Mouse (Mus musculus) small intestine, adult 2 months (tissue): ENCODE results near the gene Fyco1. TPM values are rescaled to one million over a fixed set of nuclear protein-coding genes. Genes with fewer than 3 reads are reported as not detected.
"Not testable (repeated sequence)": the region's sequence is repeated elsewhere in the genome, so short reads cannot be mapped to it uniquely, and the experiment has no call there.

Experiments
- H3K27ac ChIP-seq: fragments of 200-500 bp; 2 replicates; pipeline ENCODE4 v1.5.1; 2012; ENCODE audit warnings: low read depth, low read length, control low read depth, inconsistent platforms; ENCODE audit not compliant: insufficient read depth
- H3K27me3 ChIP-seq: fragments of 200-500 bp; 2 replicates; pipeline ENCODE4 v1.6.1; 2012; ENCODE audit warnings: mild to moderate bottlenecking, moderate library complexity, low read length, inconsistent platforms; ENCODE audit not compliant: control insufficient read depth, insufficient read depth
- H3K36me3 ChIP-seq: fragments of 200-500 bp; 2 replicates; pipeline ENCODE4 v1.6.1; 2012; ENCODE audit warnings: mild to moderate bottlenecking, low read length, control low read depth, inconsistent platforms; ENCODE audit not compliant: control insufficient read depth, insufficient read depth
- H3K4me1 ChIP-seq: fragments of 200-500 bp; 2 replicates; pipeline ENCODE4 v1.6.1; 2012; ENCODE audit warnings: low read length, inconsistent platforms, mixed read lengths; ENCODE audit not compliant: control insufficient read depth, insufficient read depth, insufficient read length
- H3K4me3 ChIP-seq: fragments of 200-500 bp; 2 replicates; pipeline ENCODE4 v1.5.1; 2012; ENCODE audit warnings: low read depth, mild to moderate bottlenecking, control low read depth, inconsistent platforms, low read length, moderate library complexity
- CTCF ChIP-seq: fragments of 200-500 bp; IDR thresholded peaks from 2 replicates; pipeline ENCODE4 v1.5.1; 2012; ENCODE audit warnings: low read depth, mild to moderate bottlenecking, control low read depth, inconsistent platforms, low read length, moderate library complexity, mixed read lengths; ENCODE audit not compliant: insufficient replicate concordance, insufficient read length; ENCODE audit errors: extremely low read depth
- POLR2A ChIP-seq: fragments of 200-500 bp; IDR thresholded peaks from 2 replicates; pipeline ENCODE4 v1.6.1; 2012; ENCODE audit warnings: low read depth, mild to moderate bottlenecking, control low read depth, inconsistent platforms, low read length, moderate library complexity
- WGBS: fragments of 180-500 bp; shearing (Covaris S2); methylation state at CpG from one replicate; pipeline ENCODE4 v1.1.7; 2018; 5-methylcytosine and 5-hydroxymethylcytosine counted together
- polyA plus RNA-seq: library from polyadenylated mRNA; depleted of rRNA; stranded (reverse); fragments of >200 nt; gene quantifications from 2 replicates; pipeline ENCODE4 v1.2.3, GENCODE M21; 2012; rRNA removed

Fyco1 gene
- polyA plus RNA-seq, 1 experiment: 4.9 TPM

DNA sequence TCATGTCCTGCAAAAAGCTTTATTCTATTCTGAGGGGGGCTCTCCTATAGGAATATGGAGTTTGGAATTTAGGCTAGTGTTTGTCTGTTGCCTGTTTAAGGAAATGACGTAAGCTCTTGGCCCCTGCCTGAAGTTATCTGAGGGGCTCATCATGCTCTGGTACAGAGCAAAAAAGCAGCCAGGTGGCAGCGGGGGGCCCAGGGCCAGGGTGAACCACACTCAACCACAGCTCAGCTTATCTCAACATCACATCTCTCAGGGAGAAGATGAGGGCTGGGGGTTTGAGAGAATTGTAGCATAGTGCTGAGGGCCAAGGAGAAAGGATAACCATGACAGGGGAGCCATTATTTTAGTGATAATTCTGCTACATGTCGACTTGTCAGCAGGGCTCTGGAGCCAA, 94.9 kb downstream of the Fyco1 start:
- Histone ChIP-seq H3K4me1 (no peaks in the 10 kb centered on the region; the same call in 1 of the 2 replicates), H3K27ac (no peak overlapping the region), H3K36me3 (no peaks in the 10 kb centered on the region), H3K27me3 (no peaks in the 10 kb centered on the region), H3K4me3 (no peak overlapping the region)
- WGBS: 75% methylated on average over 3 of the region's 3 CpGs
- TF ChIP-seq POLR2A (no peak), CTCF (no peak)

DNA sequence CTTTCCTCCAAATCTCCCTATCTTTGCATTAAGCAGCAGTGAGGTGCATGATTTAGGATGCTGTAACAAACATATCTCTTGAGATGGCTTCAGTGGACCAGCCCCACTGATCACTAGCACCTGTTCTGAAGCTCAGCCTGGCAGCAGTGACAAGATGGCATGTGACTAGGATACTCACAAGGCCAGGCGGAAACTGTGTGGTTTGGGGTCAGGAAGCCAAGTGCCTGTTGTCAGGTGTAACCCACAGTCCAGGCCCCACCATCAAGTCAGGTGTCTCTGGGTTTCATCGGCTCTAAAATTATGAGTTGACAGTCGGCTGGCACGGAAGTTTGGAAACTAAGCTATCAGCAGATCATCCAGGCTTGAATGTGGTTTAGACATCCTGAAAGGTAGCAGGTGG, 97.4 kb downstream of the Fyco1 start:
- 83% methylated on average over 4 of the region's 4 CpGs for WGBS
- Histone ChIP-seq H3K27me3 (no peaks in the 10 kb centered on the region), H3K27ac (no peak overlapping the region), H3K36me3 (no peaks in the 10 kb centered on the region), H3K4me3 (no peak overlapping the region), H3K4me1 (no peaks in the 10 kb centered on the region; the same call in 1 of the 2 replicates)
- TF ChIP-seq CTCF (no peak), POLR2A (no peak)

GRCm38 (mm10) chr9:123749687-123750086, 102.0 kb downstream of the Fyco1 start:
- H3K36me3 ChIP-seq, H3K27me3 ChIP-seq, H3K4me3 ChIP-seq, H3K27ac ChIP-seq, H3K4me1 ChIP-seq: not testable (repeated sequence)
- 88% methylated on average over 8 of the region's 8 CpGs for WGBS

- Histone ChIP-seq H3K4me1 (no peaks in the 10 kb centered on the region), H3K27me3 (no peaks in the 10 kb centered on the region; the same call in 1 of the 2 replicates), H3K4me3 (no peak overlapping the region), H3K36me3 (no peaks in the 10 kb centered on the region), H3K27ac (no peak overlapping the region)
- 83% methylated on average over 4 of the region's 4 CpGs for WGBS
- TF ChIP-seq POLR2A (no peak), CTCF (no peak)
Observed at GRCm38 (mm10) chr9:123740799-123741198, 110.9 kb downstream of the Fyco1 start.

Other genes starting within 250 kb of the Fyco1 start
- 0.44 and 0.72 TPM in 2 replicates for gene Slc6a20b, start 219.3 kb downstream of the Fyco1 start, polyA plus RNA-seq
- gene Ccr9, start 173.5 kb downstream of the Fyco1 start, polyA plus RNA-seq: 3.7 and 7.1 TPM in 2 replicates
- gene Slc6a20a, start 173.0 kb downstream of the Fyco1 start, polyA plus RNA-seq: 120 and 187 TPM in 2 replicates
- gene Lztfl1, start 134.2 kb downstream of the Fyco1 start, polyA plus RNA-seq: 0.32 and 0.43 TPM in 2 replicates
- 1.3 and 1.5 TPM in 2 replicates for gene Cxcr6, start 45.4 kb downstream of the Fyco1 start, polyA plus RNA-seq
- 0.17 and 0.29 TPM in 2 replicates for gene Xcr1, start 10.1 kb upstream of the Fyco1 start, polyA plus RNA-seq
- 1.2 and 1.3 TPM in 2 replicates for gene Ccr1, start 116.8 kb upstream of the Fyco1 start, polyA plus RNA-seq
- gene Ccr1l1, start 126.5 kb upstream of the Fyco1 start, polyA plus RNA-seq: not detected in 2 replicates
- 0.13 and 0.25 TPM in 2 replicates for gene Ccr3, start 170.1 kb upstream of the Fyco1 start, polyA plus RNA-seq